Mouse (Mus musculus): Measurements from ENCODE around the gene Gm17349.
A peak's percentile ranks its signal among the peaks of the same experiment; 100 is the strongest.
"Not testable (repeated sequence)": the region's sequence is repeated elsewhere in the genome, so short reads cannot be mapped to it uniquely, and the experiment has no call there.

Gene Gm17349

GRCm38 (mm10) chr15:99705440-99706048 is at the start of gene Gm17349:
Gm17349 (minus strand) TSS chr15:99705490.
- DNase-seq (ENCODE audit: low read depth) = no peak

DNA sequence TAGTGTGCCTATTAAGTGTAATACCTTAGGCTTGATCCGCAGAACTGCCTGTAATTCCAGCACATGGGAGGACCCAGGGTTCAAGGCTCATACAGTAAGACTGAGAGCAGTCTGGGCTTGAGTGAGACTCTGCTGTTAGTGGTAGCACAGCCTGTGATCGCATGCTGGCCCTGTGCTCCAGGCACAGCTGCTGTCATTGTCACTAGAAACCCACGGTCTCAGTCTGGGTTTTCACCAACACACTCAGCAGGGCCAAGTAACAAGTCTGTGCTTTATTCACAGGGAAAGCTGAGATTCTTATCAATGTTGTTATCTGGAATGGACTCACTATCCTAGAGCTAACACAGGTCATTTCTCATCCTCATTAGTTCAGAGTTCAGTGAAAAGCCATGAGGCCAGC is 48.9 kb upstream of the Gm17349 start:
- DNase-seq (ENCODE audit: low read depth) = no peak

DNA sequence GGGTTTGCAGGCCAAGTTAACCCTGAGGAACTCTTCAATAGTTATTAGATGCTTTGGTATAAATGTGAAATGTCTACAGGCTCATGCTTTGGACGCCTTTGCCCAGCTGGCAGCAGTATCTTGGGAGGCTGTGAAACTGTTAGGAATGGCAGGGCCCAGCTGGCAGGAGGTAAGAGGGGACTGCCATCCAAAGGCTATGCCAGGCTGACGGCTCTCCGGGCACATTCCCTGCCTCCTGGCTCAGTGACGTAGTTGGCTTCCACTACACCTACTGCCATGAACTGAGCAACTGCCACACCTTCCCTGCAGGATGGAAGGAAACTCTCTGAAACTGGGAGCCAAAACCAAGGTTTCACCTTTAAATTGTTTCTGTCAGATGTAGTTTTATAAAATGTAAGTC is 34.9 kb upstream of the Gm17349 start:
- DNase-seq (ENCODE audit: low read depth) = no peak

- DNase-seq (ENCODE audit: low read depth) = no peak
Measured at GRCm38 (mm10) chr15:99736675-99737074, 31.4 kb upstream of the Gm17349 start.

DNA sequence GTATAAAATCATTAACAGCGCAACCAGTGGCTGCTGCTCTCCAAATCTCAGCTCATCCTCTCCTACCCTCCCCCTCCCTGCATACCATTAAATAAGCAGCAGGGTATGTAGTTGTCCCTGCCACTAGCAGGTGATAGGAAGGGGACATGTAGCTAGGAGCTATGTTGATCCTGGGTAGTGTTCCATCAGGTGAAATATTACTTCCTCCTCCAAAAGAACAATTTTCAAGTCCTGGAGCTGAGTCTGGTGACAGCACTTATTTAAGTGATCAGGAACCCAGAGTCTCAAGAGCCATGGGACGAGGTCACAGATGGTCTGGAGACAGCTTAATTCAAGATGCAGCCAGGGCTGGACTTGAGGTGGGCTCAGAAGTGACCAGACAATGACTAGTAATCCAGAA is 30.3 kb upstream of the Gm17349 start:
- DNase-seq (ENCODE audit: low read depth) = no peak

GRCm38 (mm10) chr15:99733186-99733585 is 27.9 kb upstream of the Gm17349 start:
- no peak for DNase-seq (ENCODE audit: low read depth)

- no peak for DNase-seq (ENCODE audit: low read depth)
Measured at GRCm38 (mm10) chr15:99731678-99732077, 26.4 kb upstream of the Gm17349 start.

DNA sequence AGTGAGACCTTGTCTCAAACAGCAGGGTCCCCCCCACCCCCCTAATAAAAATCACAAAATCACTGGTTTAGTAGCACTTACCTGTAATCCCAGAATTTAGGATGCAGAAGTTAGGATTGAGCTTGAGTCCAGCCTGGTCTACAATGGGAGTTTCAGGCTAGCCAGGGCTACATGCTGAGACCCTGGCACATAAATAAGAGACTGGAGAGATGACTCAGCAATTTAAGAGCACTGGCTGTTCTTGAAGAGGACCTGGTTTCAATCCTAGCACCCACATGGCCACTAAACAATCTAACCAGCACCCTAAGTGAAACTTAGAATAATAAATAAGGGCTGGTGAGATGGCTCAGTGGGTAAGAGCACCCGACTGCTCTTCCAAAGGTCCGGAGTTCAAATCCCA is 25.9 kb upstream of the Gm17349 start:
- DNase-seq (ENCODE audit: low read depth) = no peak

DNA sequence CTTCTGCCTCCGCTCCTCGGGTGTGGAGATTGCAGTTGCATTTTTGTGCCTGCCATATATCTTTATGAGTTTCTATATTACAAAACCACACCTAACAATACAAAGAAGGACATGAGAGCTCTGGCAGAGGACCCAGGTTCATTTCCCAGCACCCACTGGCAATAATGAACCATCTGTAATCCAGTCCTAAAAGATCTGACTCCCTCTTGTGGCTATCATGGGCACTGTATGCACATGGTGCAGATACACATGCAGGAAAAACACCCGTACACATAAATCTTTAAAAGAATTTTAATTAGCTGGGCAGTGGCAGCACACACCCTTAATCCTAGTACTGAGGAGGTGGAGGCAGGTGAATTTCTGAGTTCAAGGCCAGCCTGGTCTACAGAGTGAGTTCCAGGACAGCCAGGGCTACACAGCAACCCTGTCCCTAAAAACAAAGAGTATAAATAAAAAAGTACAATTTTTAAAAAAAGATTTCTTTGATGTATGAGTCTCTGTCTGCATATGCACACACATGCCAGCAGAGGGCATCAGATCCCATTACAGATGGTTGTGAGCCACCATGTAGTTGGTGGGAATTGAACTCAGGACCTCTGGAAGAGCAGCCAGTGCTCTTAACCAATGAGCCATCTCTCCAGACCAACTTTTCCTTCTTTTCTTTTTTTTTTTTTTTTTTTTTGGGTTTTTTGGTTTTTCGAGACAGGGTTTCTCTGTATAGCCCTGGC is 23.9 kb upstream of the Gm17349 start:
- no peak for DNase-seq (ENCODE audit: low read depth)

- DNase-seq (ENCODE audit: low read depth) = no peak
Measured at GRCm38 (mm10) chr15:99728211-99728610, 22.9 kb upstream of the Gm17349 start.

- DNase-seq (ENCODE audit: low read depth) = no peak
Measured at GRCm38 (mm10) chr15:99727525-99727924, 22.2 kb upstream of the Gm17349 start.

DNA sequence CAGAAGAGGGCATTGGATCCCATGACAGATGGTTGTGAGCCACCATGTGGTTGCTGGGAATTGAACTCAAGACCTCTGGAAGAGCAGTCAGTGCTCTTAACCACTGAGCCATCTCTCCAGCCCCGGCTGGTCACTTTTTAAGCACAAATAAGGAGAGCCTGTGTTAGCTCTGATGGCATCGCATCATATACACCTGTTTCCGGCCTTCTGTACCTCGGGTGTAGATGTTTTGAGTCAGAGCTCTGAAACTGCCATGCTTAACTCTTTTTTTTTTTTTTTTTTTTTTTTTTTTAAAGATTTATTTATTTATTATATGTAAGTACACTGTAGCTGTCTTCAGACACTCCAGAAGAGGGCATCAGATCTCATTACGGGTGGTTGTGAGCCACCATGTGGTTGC is 21.7 kb upstream of the Gm17349 start:
- not testable (repeated sequence) for DNase-seq (ENCODE audit: low read depth)

DNA sequence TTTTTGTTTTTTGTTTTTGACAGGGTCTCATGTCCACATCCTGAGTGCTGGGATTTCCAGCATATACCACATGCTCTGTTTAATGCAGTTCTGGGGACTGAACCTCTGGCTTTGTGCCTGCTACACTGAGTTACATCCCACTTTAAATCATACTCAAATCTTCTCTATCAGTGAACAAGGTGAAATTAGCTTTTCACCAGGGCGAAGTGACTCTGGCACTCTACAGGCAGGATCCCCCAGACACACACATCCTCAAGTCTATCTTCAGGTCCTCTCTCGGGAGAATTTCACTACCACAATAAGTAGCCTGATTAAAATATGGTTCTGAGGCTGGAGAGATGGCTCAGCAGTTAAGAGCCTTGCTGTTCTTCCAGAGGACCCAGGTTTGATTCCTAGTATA is 21.3 kb upstream of the Gm17349 start:
- no peak for DNase-seq (ENCODE audit: low read depth)

- peak; percentile 99 for DNase-seq (ENCODE audit: low read depth)
Measured at GRCm38 (mm10) chr15:99725341-99726155, 20.3 kb upstream of the Gm17349 start, which contains the start of gene Cox14. Cox14 (plus strand) TSS chr15:99725618.

- peak; percentile 53 for DNase-seq (ENCODE audit: low read depth)
Measured at GRCm38 (mm10) chr15:99724292-99725021, 19.2 kb upstream of the Gm17349 start.

DNA sequence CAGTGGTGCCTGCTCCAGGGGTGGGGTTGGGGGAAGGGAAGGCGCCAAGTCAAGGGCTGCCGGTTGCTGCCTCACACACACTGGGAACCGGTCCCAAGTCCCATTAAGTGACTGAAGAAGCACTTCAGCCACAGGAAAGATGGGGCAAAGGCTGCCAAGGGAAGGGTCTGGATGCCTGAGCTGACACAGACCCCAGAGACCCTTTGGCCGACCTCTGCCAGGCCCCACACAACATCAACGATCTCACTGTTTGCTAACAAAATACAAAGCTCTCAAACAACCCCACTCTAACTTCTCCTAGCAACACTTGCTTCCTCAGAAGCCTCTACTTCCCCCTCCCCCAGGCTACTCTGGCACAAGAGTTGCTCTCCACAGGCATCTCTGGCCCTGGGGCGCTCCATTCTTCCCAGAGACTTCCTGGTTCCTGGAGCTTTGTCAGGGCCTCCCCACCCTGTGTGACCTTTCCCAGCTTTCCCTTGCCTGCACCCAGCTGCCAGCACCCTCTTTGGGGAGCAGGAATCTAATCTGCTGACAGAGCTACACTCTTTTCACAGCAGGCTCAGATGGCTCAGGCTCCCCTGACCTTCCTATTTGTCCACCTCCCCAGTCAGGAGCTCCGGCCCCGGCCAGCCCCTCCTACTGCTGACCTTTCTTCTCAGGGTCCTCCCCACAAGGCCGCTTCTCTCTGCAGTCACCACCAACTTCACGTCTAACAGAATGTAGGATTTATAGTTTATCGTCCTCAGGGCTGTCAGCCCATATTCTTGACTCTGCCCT is 18.4 kb upstream of the Gm17349 start:
- DNase-seq (ENCODE audit: low read depth) = peak; percentile 38

- no peak for DNase-seq (ENCODE audit: low read depth)
Measured at GRCm38 (mm10) chr15:99723120-99723514, 17.8 kb upstream of the Gm17349 start.

- no peak for DNase-seq (ENCODE audit: low read depth)
Measured at GRCm38 (mm10) chr15:99721921-99722743, 16.8 kb upstream of the Gm17349 start.

DNA sequence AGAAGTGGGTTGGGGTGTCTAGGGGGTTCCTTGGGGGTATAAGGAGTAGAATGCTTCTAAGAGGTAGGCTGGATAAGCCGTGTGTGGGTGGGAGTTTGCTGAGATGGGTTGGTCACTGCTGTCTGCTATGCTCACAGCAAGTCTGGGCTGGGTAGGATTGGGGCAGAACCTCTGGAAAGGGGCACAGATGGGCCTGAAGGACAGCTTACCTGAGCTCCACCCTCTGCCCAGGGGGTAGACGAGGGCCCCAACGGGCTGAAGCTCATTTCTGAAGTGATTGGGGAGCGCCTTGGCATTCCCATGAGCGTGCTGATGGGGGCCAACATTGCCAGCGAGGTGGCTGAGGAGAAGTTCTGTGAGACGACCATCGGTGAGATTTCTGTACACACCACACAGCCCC is 14.6 kb upstream of the Gm17349 start:
- DNase-seq (ENCODE audit: low read depth) = no peak

DNA sequence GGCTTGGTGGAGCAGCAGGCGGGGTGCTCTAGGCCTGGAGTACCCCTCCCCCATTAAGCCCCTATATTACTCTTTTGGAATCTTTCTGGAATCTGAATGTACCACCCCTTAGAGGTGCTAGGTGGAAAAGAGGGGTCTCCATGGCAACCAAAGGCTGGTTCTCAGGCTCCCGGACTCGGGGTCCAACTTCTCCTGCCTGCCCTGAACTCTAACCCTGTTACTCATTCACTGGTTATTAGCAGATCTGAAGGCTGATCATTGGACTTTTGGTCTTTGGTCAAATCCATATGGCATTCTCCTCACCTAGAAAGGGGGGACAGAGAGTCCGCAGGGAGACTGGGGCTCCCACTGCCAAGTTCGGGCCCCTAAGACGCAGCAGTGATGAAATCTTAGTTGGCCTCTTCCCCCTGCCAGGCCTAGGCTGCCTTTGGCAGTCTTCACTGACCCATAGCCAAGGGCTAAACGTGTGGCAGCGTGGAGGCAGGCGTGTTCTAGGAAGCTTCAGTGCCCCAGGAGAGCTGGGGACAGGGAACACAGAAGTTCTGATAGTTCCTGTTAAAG is 13.3 kb upstream of the Gm17349 start:
- DNase-seq (ENCODE audit: low read depth) = no peak

Measured in fibroblast of lung, adult 2 months (primary cell).